Comparison of ENCODE assay signal across 8 mouse cellular contexts in the genomic region with DNA sequence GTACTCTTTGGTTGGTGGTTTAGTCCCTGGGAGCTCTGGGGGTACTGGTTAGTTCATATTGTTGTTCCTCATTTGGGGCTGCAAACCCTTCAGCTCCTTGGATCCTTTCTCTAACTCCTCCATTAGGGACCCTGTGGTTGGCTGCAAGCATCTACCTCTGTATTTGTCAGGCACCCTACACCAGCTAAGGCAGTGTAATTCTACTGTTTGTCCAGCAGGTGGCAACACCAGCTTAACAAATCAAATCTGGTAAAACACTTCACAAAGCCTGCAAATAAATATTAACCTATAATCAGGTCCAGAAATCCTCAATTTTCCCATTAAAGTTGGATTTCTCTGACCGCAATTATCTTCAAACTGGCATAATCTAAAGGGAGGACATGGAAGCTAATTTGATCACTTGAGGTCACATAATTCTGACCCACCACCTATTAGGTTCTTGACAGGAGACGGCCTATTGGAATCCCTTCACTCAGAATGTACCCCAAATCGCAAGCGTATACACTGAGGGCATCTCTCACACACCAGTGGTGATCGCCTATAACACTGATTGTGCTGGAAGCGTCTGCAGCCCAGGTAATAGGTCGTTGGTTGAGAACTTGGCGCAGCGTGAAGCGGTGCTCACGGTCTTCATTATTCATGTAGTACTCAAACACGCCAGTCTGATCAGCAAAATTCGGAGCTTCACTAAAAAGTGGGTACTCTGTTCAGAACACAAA. TPM values are rescaled to one million over a fixed set of nuclear protein-coding genes. Genes with fewer than 3 reads are reported as not detected.
DNase-seq lines count a peak whose midpoint lies in the region; ATAC-seq and TF ChIP-seq lines count a peak whose summit lies in the region.

No protein-coding gene starts in this region.

- H3K4me1 ChIP-seq in cortical plate, adult 2 months (ENCODE audit: control insufficient read depth, insufficient read depth, low read length) = no peaks in the 10 kb centered on the region
- H3K4me1 ChIP-seq in hindbrain, embryonic 11.5 days (replicated peaks; ENCODE audit: control insufficient read depth, insufficient read depth, low read length) = no peaks in the 10 kb centered on the region
- H3K4me1 ChIP-seq in liver, postnatal 0 days (ENCODE audit: insufficient read depth) = no peaks in the 10 kb centered on the region

- TF ChIP-seq POLR2A in cortical plate, adult 2 months (IDR thresholded peaks at IDR 0.05; ENCODE audit: extremely low read depth, insufficient read depth, low read length) = no peak

- TF ChIP-seq EP300 in liver, postnatal 0 days (IDR thresholded peaks at IDR 0.05; ENCODE audit: low read depth) = no peak

- no peak overlapping the region for H3K4me2 ChIP-seq in hindbrain, embryonic 11.5 days (replicated peaks; ENCODE audit: low read depth, low read length)
- H3K4me2 ChIP-seq in liver, postnatal 0 days (ENCODE audit: low read depth, low read length) = no peak overlapping the region

- no peak overlapping the region for H3K27ac ChIP-seq in cortical plate, adult 2 months (ENCODE audit: insufficient read depth, low read length)
- H3K27ac ChIP-seq in hindbrain, embryonic 11.5 days (ENCODE audit: low read depth, low read length) = no peak overlapping the region
- H3K27ac ChIP-seq in liver, postnatal 0 days (ENCODE audit: low read depth) = no peak overlapping the region

- H3K9me3 ChIP-seq in hindbrain, embryonic 11.5 days (ENCODE audit: control insufficient read depth, low read length) = no peaks in the 10 kb centered on the region
- no peaks in the 10 kb centered on the region for H3K9me3 ChIP-seq in liver, postnatal 0 days (ENCODE audit: low read length)

- TF ChIP-seq CTCF in cortical plate, adult 2 months (IDR thresholded peaks at IDR 0.05; ENCODE audit: extremely low read depth, insufficient read depth, low read length) = peak; percentile 66
- peak; percentile 83 for TF ChIP-seq CTCF in liver, postnatal 0 days (IDR thresholded peaks at IDR 0.05; ENCODE audit: low read depth)

- H3K36me3 ChIP-seq in hindbrain, embryonic 11.5 days (ENCODE audit: control insufficient read depth, insufficient read depth, low read length) = no peaks in the 10 kb centered on the region
- peaks cover 4% of the 10 kb centered on the region; the same call in 1 of the 2 replicates for H3K36me3 ChIP-seq in liver, postnatal 0 days (replicated peaks; ENCODE audit: insufficient read depth, low read length)

- 88% methylated on average over 13 of the region's 13 CpGs for WGBS in hindbrain, embryonic 11.5 days
- 83% methylated on average over 13 of the region's 13 CpGs for WGBS in liver, postnatal 0 days (ENCODE audit: insufficient replicate concordance)

- peak; percentile 16 for DNase-seq in left cerebral cortex, adult 11 months (ENCODE audit: low spot score)
- DNase-seq in left cerebral cortex, adult 9 months (ENCODE audit: low spot score in 2 of 2) = no peak
- peak; percentile 6 for DNase-seq in MEL-GATA-1-ER (ENCODE audit: extremely low read depth, low read depth)
- DNase-seq in hindbrain, embryonic 11.5 days (ENCODE audit: low spot score) = peak; percentile 59
- DNase-seq in liver, postnatal 0 days = no peak
- peak; percentile 13 for DNase-seq in retina, adult 2 months (ENCODE audit: low read depth, low spot score)
- no peak for DNase-seq in gastrocnemius, postnatal 25 days

- no peaks in the 10 kb centered on the region for H3K27me3 ChIP-seq in hindbrain, embryonic 11.5 days (ENCODE audit: control insufficient read depth, insufficient read depth, low read length)
- no peaks in the 10 kb centered on the region for H3K27me3 ChIP-seq in liver, postnatal 0 days (ENCODE audit: insufficient read depth, low read length)

- peak; percentile 62 for ATAC-seq in hindbrain, embryonic 11.5 days (ENCODE audit: low FRiP score)
- 0 out of 2 replicates have a peak, but pooled peaks have one; percentile 33 for ATAC-seq in liver, postnatal 0 days

- no peak overlapping the region for H3K9ac ChIP-seq in hindbrain, embryonic 11.5 days (ENCODE audit: low read depth, low read length)
- H3K9ac ChIP-seq in liver, postnatal 0 days (replicated peaks) = no peak overlapping the region

- H3K4me3 ChIP-seq in cortical plate, adult 2 months (ENCODE audit: insufficient read depth, low read length) = no peak overlapping the region
- no peak overlapping the region for H3K4me3 ChIP-seq in hindbrain, embryonic 11.5 days (ENCODE audit: low read depth, low read length)
- H3K4me3 ChIP-seq in liver, postnatal 0 days (ENCODE audit: low read depth, low read length) = no peak overlapping the region

RNA-seq across cellular contexts. Expression of gene Galc, which starts 46.6 kb away (rescaled TPM):
- 29.2 and 31.2 TPM in 2 replicates for polyA plus RNA-seq in cortical plate, adult 2 months (2012; rRNA removed)
- 12.2 and 14.8 TPM in 2 replicates for polyA plus RNA-seq in hindbrain, embryonic 11.5 days (2014; fragmentation: Nextera tagmentation; extraction: Ambion mirVana)
- 1.8 and 2.2 TPM in 2 replicates for polyA plus RNA-seq in liver, postnatal 0 days (2015; fragmentation: Nextera tagmentation; extraction: Ambion mirVana)
- 1 to 10 TPM; 3.9 to 4.2 TPM for total RNA-seq in gastrocnemius, postnatal 25 days (2021)

RNA-seq across cellular contexts. Expression of gene Gpr65, which starts 55.8 kb away (rescaled TPM):
- polyA plus RNA-seq in cortical plate, adult 2 months (2012; rRNA removed) = 0.17 and 0.32 TPM in 2 replicates
- polyA plus RNA-seq in hindbrain, embryonic 11.5 days (2014; fragmentation: Nextera tagmentation; extraction: Ambion mirVana) = 0.60 and 1.5 TPM in 2 replicates
- 4.1 and 5.1 TPM in 2 replicates for polyA plus RNA-seq in liver, postnatal 0 days (2015; fragmentation: Nextera tagmentation; extraction: Ambion mirVana)
- under 1 TPM in 1 of 2 experiments, not detected in 1; 0.26 TPM for total RNA-seq in gastrocnemius, postnatal 25 days (2021)

Comparison
In these comparisons a context has a peak if more than half of its experiments do, and no peak if none do; other contexts are left out.
1. DNase-seq: peak in left cerebral cortex, adult 11 months (single experiment), MEL-GATA-1-ER (single experiment), hindbrain, embryonic 11.5 days (single experiment) and retina, adult 2 months (single experiment); none in left cerebral cortex, adult 9 months (0 of 2), liver, postnatal 0 days (single experiment) and gastrocnemius, postnatal 25 days (single experiment).